Mouse (Mus musculus): Measurements from ENCODE around the gene Ushbp1. TPM values are rescaled to one million over a fixed set of nuclear protein-coding genes. Genes with fewer than 3 reads are reported as not detected.

Ushbp1 gene
- polyA plus RNA-seq, 1 experiment: 7.8 TPM

GRCm38 (mm10) chr8:71403107-71403885 is 7.7 kb upstream of the Ushbp1 start:
- Histone ChIP-seq H3K4me1 (ENCODE audit: control insufficient read depth, insufficient read depth, insufficient read length, low read length) (peaks cover 36% of the 10 kb centered on the region), H3K27me3 (ENCODE audit: control insufficient read depth, insufficient read depth, low read length) (no peaks in the 10 kb centered on the region), H3K27ac (ENCODE audit: insufficient read depth, low read depth, low read length) (peak overlapping the region; percentile 49; the same call in 1 of the 2 replicates), H3K36me3 (ENCODE audit: control insufficient read depth, insufficient read depth, low read length) (peaks cover 9% of the 10 kb centered on the region), H3K4me3 (ENCODE audit: low read depth, low read length) (no peak overlapping the region)
- no peak for TF ChIP-seq CTCF (IDR thresholded peaks at IDR 0.05; ENCODE audit: extremely low read depth, insufficient read length, insufficient replicate concordance, low read depth, low read length)
- TF ChIP-seq POLR2A (IDR thresholded peaks at IDR 0.05; ENCODE audit: low read depth, low read length): no peak
- 34% methylated on average over 6 of the region's 6 CpGs for WGBS

GRCm38 (mm10) chr8:71402446-71402964 is 6.9 kb upstream of the Ushbp1 start:
- H3K36me3 ChIP-seq (ENCODE audit: control insufficient read depth, insufficient read depth, low read length): peaks cover 12% of the 10 kb centered on the region
- no peak for TF ChIP-seq CTCF (IDR thresholded peaks at IDR 0.05; ENCODE audit: extremely low read depth, insufficient read length, insufficient replicate concordance, low read depth, low read length)
- TF ChIP-seq POLR2A (IDR thresholded peaks at IDR 0.05; ENCODE audit: low read depth, low read length): no peak
- peak overlapping the region; percentile 49; the same call in 1 of the 2 replicates for H3K27ac ChIP-seq (ENCODE audit: insufficient read depth, low read depth, low read length)
- peaks cover 39% of the 10 kb centered on the region for H3K4me1 ChIP-seq (ENCODE audit: control insufficient read depth, insufficient read depth, insufficient read length, low read length)
- 91% methylated on average over 9 of the region's 9 CpGs for WGBS
- no peaks in the 10 kb centered on the region for H3K27me3 ChIP-seq (ENCODE audit: control insufficient read depth, insufficient read depth, low read length)
- H3K4me3 ChIP-seq (ENCODE audit: low read depth, low read length): no peak overlapping the region

GRCm38 (mm10) chr8:71401454-71401853 is 5.9 kb upstream of the Ushbp1 start:
- H3K27ac ChIP-seq (ENCODE audit: insufficient read depth, low read depth, low read length): no peak overlapping the region
- H3K36me3 ChIP-seq (ENCODE audit: control insufficient read depth, insufficient read depth, low read length): peaks cover 12% of the 10 kb centered on the region
- no peak overlapping the region for H3K4me3 ChIP-seq (ENCODE audit: low read depth, low read length)
- H3K27me3 ChIP-seq (ENCODE audit: control insufficient read depth, insufficient read depth, low read length): no peaks in the 10 kb centered on the region
- no peak for TF ChIP-seq POLR2A (IDR thresholded peaks at IDR 0.05; ENCODE audit: low read depth, low read length)
- TF ChIP-seq CTCF (IDR thresholded peaks at IDR 0.05; ENCODE audit: extremely low read depth, insufficient read length, insufficient replicate concordance, low read depth, low read length): no peak
- H3K4me1 ChIP-seq (ENCODE audit: control insufficient read depth, insufficient read depth, insufficient read length, low read length): peaks cover 35% of the 10 kb centered on the region

GRCm38 (mm10) chr8:71400826-71401225 is 5.2 kb upstream of the Ushbp1 start:
- WGBS: 96% methylated on average over 2 of the region's 2 CpGs
- Histone ChIP-seq H3K36me3 (ENCODE audit: control insufficient read depth, insufficient read depth, low read length) (peaks cover 12% of the 10 kb centered on the region), H3K4me3 (ENCODE audit: low read depth, low read length) (no peak overlapping the region), H3K27me3 (ENCODE audit: control insufficient read depth, insufficient read depth, low read length) (no peaks in the 10 kb centered on the region), H3K4me1 (ENCODE audit: control insufficient read depth, insufficient read depth, insufficient read length, low read length) (peaks cover 32% of the 10 kb centered on the region), H3K27ac (ENCODE audit: insufficient read depth, low read depth, low read length) (no peak overlapping the region)
- TF ChIP-seq POLR2A (IDR thresholded peaks at IDR 0.05; ENCODE audit: low read depth, low read length): no peak

GRCm38 (mm10) chr8:71397701-71398100 is 2.1 kb upstream of the Ushbp1 start:
- H3K4me3 ChIP-seq (ENCODE audit: low read depth, low read length): peak overlapping the region; percentile 11
- no peak overlapping the region for H3K27ac ChIP-seq (ENCODE audit: insufficient read depth, low read depth, low read length)
- no peaks in the 10 kb centered on the region for H3K27me3 ChIP-seq (ENCODE audit: control insufficient read depth, insufficient read depth, low read length)
- peaks cover 12% of the 10 kb centered on the region for H3K36me3 ChIP-seq (ENCODE audit: control insufficient read depth, insufficient read depth, low read length)
- WGBS: 84% methylated on average over 12 of the region's 12 CpGs
- TF ChIP-seq POLR2A (IDR thresholded peaks at IDR 0.05; ENCODE audit: low read depth, low read length) (no peak), CTCF (IDR thresholded peaks at IDR 0.05; ENCODE audit: extremely low read depth, insufficient read length, insufficient replicate concordance, low read depth, low read length) (no peak)
- H3K4me1 ChIP-seq (ENCODE audit: control insufficient read depth, insufficient read depth, insufficient read length, low read length): peaks cover 11% of the 10 kb centered on the region

GRCm38 (mm10) chr8:71396639-71397305 is 1.2 kb upstream of the Ushbp1 start, which contains the start of gene Babam1:
Babam1 (plus strand) TSS chr8:71396861.
- Histone ChIP-seq H3K27ac (ENCODE audit: insufficient read depth, low read depth, low read length) (peak within 1 kb of the TSS; percentile 31), H3K4me1 (ENCODE audit: control insufficient read depth, insufficient read depth, insufficient read length, low read length) (peaks cover 8% of the 10 kb centered on the region; the same call in 1 of the 2 replicates), H3K27me3 (ENCODE audit: control insufficient read depth, insufficient read depth, low read length) (no peaks in the 10 kb centered on the region), H3K36me3 (ENCODE audit: control insufficient read depth, insufficient read depth, low read length) (peaks cover 12% of the 10 kb centered on the region), H3K4me3 (ENCODE audit: low read depth, low read length) (peak within 1 kb of the TSS; percentile 86)
- 1% methylated on average over 34 of the region's 34 CpGs for WGBS
- TF ChIP-seq CTCF (IDR thresholded peaks at IDR 0.05; ENCODE audit: extremely low read depth, insufficient read length, insufficient replicate concordance, low read depth, low read length): no peak
- peak; percentile 67; the same call in 1 of the 2 replicates for TF ChIP-seq POLR2A (IDR thresholded peaks at IDR 0.05; ENCODE audit: low read depth, low read length)

GRCm38 (mm10) chr8:71395071-71395470 is 531 bp downstream of the Ushbp1 start:
- TF ChIP-seq CTCF (IDR thresholded peaks at IDR 0.05; ENCODE audit: extremely low read depth, insufficient read length, insufficient replicate concordance, low read depth, low read length): no peak
- TF ChIP-seq POLR2A (IDR thresholded peaks at IDR 0.05; ENCODE audit: low read depth, low read length): no peak
- Histone ChIP-seq H3K4me3 (ENCODE audit: low read depth, low read length) (peak overlapping the region; percentile 41), H3K36me3 (ENCODE audit: control insufficient read depth, insufficient read depth, low read length) (peaks cover 12% of the 10 kb centered on the region), H3K4me1 (ENCODE audit: control insufficient read depth, insufficient read depth, insufficient read length, low read length) (peaks cover 8% of the 10 kb centered on the region; the same call in 1 of the 2 replicates), H3K27ac (ENCODE audit: insufficient read depth, low read depth, low read length) (no peak overlapping the region), H3K27me3 (ENCODE audit: control insufficient read depth, insufficient read depth, low read length) (no peaks in the 10 kb centered on the region)
- WGBS: 80% methylated on average over 10 of the region's 10 CpGs
